Mouse (Mus musculus): Measurements from ENCODE around the gene Scyl1.
"Not testable (repeated sequence)": the region's sequence is repeated elsewhere in the genome, so short reads cannot be mapped to it uniquely, and the experiment has no call there.

Gene Scyl1

DNA sequence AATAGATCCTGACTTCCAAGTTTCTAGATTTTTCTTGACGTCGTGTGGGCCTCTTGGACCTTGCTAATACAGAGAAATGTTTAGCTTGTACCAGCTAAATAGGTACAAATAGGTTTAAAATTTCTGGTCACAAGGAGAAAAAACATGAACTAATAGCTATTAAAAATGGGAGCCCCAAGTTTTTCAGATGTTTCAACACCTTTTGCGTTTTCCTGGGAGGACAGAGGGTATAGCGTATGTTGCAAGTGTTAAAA lies 31.5 kb upstream of the Scyl1 start:
- no peak for DNase-seq

DNA sequence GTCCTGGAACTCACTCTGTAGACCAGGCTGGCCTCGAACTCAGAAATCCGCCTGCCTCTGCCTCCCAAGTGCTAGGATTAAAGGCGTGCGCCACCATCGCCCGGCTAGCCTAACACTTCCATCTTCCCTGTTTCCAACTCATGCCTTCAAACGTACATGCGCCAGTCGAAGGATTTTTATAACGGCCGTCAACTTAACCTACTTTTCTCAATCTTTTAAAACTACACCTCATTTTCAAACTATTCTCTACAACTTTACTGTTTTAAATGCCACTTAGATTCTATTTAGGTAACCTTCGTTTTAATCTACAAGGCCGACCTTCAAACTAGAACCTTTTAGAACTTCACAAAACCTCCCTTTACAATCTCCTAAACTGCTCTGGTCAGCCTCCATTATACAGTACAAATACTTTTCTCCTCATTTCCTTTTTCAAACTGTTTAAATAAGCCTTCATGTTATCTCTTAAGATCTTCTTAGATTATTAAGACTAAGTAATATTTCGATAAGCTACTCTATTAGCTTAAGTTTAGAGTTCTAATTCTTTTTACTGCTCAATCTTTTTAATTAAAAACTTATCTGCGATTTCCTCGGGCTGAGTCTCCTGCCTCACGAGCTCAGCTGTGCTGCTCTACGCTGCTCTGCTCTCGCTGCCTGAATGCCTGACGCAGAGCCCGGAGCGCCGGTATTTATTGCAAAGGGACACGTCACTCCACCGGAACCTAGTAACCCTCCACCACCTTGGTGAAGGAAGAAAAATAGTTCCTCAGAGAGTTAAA lies 31.0 kb upstream of the Scyl1 start:
- DNase-seq: peak; percentile 97 to 98

DNA sequence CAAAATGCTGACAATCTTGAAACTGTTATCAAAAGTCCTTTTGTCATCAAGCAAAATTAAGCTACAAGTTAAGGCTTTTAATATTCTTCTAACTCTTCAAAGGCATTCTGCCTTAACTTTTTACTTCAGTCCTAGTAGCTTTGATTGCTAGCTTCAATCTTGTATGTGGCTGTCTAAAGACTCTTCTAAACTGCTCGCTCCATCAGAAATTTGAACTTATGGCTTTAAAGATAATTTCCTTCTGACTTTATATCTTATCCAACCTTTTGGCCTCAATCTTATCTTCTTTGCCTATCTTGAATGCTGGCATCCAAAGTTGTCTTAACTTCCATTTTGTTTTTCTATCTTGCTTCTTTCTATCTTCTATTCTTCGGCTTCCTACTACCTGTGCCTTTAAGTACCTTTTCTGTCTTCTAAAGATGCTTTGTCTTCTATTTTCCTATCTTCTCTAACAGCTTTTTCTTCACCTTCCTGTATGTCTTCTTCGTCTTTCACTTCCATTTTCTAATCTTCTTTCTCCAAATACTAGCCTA lies 30.3 kb upstream of the Scyl1 start:
- DNase-seq: no peak

- peak; percentile 37 to 51 for DNase-seq
Measured at GRCm38 (mm10) chr19:5800632-5801431, 29.6 kb upstream of the Scyl1 start.

- DNase-seq: no peak
Measured at GRCm38 (mm10) chr19:5800350-5800631, 29.1 kb upstream of the Scyl1 start.

- DNase-seq: peak in 1 of 2 experiments; percentile 35
Measured at GRCm38 (mm10) chr19:5799566-5800349, 28.5 kb upstream of the Scyl1 start.

GRCm38 (mm10) chr19:5798700-5799479 lies 27.7 kb upstream of the Scyl1 start:
- no peak for DNase-seq

DNA sequence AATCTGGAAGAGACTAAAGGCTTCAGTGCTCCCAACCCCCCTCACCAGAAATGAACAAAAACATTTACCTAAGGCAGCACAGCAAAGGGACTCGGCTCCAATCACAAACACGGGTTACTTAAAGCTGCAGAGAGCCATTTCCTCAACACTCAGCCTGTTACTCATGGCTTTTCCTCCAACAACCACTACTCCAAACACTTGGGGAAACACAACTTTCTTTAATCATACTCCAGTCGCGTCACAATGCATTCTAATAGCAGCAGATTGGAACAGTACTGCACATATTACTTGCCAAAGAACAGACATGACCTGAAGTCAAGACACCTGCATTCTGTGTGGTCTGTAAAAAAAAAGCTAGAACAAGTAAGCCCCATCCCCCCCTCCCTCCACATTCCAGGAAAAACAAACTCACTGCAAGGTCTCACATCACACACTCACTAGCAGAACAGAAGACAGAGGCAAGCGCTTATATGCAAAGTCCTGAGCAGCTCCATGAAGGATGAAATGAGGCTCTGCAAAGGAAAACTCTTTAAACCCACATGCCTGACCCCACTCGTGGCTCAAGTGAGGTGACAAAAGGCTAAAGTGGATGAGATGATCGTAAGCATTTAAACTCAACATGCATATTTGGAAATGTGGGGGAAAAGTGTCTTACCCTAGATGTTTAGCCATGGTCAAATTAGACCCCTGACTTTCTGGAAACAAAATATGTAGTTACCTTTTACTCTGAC lies 26.3 kb upstream of the Scyl1 start:
- no peak for DNase-seq

- DNase-seq: no peak
Measured at GRCm38 (mm10) chr19:5796573-5797111, 25.4 kb upstream of the Scyl1 start.

DNA sequence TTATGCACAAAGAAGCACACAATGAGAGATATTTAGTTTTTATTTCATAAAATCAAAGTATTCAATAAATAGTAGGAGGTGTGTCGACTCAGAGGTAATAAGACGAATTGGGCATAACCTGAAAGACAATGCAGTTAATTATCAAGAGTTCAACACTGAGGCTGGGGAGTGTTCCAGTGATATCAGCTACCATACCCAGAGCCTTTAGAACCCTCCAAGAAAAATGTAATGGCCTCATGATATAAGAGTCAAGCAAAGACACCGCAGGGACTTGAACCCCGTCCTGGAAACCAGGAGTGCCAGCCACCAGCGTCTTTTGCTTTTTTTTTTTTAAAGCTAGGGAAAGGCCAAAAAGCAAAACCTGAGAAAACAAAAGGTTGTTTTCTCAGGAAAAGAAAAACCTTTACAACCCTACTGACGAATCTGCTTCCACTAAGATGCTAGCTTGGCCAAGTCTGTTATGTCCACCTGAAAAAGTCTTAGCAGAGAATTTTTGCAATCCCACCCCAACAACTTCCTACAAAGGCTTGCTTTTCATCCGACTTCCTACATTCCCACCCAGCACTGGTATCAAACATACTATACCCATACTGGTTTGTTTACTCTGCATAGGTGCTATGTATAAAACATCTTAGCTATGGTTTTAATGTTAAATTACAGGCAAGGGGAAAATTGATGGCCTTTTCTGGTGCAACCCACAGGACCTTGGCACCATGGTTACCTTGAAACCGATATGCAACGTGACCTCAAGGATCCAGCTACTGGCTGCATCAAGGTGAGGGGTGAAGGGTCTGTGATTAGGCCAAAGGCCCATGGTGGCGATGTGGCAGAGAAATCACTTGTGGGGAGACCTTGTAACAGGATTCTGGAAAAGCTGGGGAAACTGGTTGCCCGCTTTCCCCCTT lies 24.7 kb upstream of the Scyl1 start:
- DNase-seq: no peak

GRCm38 (mm10) chr19:5794771-5795576 lies 23.8 kb upstream of the Scyl1 start:
- peak; percentile 38 to 42 for DNase-seq

DNA sequence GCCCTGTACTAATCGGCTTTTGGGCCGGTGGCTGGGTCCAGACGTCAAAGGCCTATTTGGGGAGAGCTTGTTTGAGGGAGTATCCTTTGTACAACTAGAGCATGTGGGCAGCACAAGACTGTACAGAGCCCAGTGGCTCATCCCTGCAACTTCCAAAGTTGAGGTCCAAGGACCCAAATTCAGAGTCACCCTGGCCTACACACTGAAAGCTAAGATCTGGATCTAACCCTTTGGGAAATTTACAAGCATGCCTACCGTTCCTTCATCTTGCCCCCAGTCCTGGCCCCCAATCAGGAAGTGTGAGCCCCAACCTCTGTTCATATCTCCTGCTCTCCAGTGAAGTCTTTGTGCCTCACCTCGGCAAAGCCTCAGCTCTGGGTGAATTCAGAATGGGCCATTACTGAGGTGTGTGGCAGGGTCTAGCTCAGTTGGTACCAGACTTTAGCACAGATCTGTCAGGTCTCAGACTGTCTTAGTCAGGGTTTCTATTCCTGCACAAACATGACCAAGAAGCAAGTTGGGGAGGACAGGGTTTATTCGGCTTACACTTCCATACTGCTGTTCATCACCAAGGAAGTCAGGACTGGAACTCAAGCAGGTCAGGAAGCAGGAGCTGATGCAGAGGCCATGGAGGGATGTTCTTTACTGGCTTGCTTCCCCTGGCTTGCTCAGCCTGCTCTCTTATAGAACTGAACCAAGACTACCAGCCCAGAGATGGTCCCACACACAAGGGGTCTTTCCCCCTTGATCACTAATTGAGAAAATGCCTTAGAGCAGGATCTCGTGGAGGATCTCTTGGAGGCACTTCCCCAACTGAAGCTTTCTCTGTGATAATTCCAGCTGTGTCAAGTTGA lies 22.9 kb upstream of the Scyl1 start:
- not testable (repeated sequence) for DNase-seq

- peak; percentile 68 to 71 for DNase-seq
Measured at GRCm38 (mm10) chr19:5793116-5793515, 21.9 kb upstream of the Scyl1 start.

GRCm38 (mm10) chr19:5791329-5791728 lies 20.1 kb upstream of the Scyl1 start:
- no peak for DNase-seq

DNA sequence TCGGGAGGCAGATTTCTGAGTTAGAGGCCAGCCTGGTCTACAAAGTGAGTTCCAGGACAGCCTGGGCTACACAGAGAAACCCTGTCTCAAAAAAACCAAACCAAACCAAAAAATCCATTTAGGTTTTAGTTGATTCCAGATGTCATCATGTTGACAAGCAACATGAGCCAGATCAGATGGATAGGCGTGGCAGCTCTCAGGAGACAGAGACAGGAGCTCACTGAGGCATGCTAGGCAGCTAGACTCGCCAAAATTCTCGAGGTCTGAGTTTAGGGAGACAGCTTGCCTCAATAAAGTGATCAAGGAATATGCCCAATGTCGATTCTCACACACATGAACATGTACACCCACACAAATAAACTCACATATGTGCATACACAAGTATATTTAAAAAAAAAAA lies 17.8 kb upstream of the Scyl1 start:
- DNase-seq: no peak

DNA sequence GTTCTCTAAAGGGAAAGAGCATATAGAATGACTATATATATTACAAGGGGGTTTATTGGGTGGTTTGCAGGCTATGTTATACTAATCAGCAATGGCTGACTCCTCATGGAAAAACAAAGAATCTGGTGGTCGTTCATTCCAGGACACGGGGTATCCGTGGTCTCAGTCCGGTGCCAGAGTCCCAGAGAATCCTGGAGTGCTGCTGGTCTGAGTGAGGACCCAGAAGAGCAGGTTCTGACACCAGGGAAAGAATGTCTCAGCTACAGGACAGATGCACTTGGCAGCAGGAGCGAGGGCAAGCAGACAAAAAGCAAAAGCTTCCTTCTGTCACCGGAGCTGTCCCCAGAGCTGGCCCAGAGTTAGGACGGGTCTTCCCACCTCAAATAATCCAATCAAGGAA lies 17.4 kb upstream of the Scyl1 start:
- no peak for DNase-seq

GRCm38 (mm10) chr19:5787920-5788319 lies 16.7 kb upstream of the Scyl1 start:
- DNase-seq: no peak

DNA sequence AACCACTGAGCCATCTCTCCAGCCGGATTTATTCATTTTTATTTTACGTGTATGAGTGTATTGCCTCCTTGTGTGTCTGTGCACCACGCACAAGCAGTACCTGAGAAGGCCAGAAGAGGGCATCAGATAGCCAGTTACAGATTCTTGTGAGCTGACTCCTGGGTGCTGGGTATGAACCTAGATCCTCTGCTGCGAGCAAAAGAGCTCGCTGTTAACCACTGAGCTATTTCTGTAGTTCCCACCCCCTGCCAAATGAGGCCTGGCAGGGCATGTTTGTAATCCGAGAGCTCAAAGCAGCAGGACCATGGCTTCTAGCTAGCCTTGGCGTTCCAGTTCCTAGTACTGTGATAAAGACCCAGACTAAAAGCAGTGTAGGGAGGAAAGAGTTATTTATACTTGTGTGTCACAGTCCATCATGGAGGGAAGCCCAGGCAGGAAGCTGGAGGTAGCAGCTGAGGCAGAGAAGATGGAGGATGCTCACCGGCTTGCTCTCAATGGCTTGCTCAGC lies 16.0 kb upstream of the Scyl1 start:
- peak; percentile 88 to 89 for DNase-seq

Data from B cell, adult 2 months (primary cell).